Mouse (Mus musculus): ENCODE results near the gene G0s2. TPM values are rescaled to one million over a fixed set of nuclear protein-coding genes. Genes with fewer than 3 reads are reported as not detected.

G0s2 gene
- polyA plus RNA-seq, 1 experiment from 2014 or later: 0.43 TPM

DNA sequence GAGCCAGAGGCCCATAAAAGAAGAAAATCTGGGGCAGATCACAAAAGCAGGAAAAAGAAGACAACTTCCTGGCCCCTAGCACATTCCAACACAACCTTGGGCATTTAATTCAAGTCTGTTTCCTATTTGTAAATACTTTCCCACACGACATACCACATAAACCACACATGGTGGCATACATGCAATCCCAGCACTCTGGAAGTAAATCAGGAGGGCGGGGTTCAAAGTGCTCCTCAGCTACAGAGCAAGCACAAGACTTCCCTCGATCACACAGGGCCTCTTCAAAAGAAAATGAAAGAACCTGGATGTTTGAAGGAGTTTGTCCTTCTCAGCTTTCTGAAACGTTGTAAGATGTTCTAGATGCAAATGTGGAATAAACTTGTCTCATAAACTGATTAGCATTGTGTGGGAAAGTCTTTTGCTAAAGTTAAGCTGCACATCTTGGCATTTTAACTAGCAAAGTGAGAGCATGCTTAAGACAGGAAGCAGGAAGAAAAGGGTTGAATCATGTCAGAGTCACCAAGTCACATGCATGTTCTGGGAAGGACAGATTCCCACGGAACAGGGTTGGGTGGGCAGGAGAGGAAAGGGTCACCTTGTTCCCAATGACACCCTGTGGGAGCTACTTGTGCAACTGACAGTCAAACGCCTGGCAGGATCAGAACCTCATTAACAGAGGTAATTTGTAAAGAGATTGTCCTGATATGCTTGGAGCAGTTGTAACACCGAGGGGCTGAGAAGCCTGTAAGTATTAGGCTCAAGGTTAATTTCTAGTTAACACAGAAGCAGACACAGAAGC, 46.1 kb downstream of the G0s2 start:
- WGBS (ENCODE audit: missing documents): 42% methylated on average over 7 of the region's 7 CpGs
- no peak overlapping the region for H3K4me3 ChIP-seq (ENCODE audit: inconsistent target)
- no peak overlapping the region for H3K27ac ChIP-seq
- no peaks in the 10 kb centered on the region for H3K79me2 ChIP-seq (ENCODE audit: inconsistent target)
- no peaks in the 10 kb centered on the region for H3K36me3 ChIP-seq (ENCODE audit: inconsistent target)

DNA sequence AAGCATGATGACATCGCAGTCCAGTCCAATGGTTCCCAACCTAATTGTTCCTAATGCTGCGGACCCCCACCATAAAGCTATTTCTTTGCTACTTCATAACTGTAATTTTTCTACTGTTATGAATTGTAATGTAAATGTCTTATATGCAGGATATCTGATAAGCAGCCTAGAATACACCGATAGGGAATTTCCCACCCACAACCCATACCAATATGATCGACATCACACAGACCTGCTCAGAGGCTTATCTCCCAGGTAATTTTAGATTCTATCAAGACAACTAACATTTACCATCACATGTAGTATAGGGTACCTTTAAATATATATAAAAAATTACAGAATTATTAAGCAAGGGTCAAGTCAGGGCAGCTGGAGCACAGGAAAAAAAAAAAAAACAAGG, 46.9 kb downstream of the G0s2 start:
- Histone ChIP-seq H3K4me3 (ENCODE audit: inconsistent target) (no peak overlapping the region), H3K36me3 (ENCODE audit: inconsistent target) (no peaks in the 10 kb centered on the region), H3K27ac (no peak overlapping the region), H3K79me2 (ENCODE audit: inconsistent target) (no peaks in the 10 kb centered on the region)
- 99% methylated on average over 4 of the region's 4 CpGs for WGBS (ENCODE audit: missing documents)

DNA sequence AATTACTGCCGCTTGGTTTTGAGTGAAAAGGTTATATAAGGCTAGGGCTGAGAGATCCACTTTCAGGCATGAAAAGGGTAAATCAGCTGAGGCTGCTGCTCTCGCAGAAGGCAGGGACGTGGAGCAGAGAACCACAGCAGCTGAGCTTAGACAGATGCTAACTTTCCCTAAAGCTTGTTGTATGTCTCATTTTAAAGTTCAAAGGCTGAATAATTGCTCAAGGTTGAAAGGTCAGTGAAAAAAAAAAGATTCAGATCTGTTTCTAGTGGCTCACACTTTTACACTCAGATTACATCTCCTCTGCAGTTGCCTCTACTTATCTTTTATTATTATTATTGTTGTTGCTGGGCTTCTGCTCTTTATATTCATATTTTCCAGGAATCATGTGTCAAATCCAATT, 47.5 kb downstream of the G0s2 start:
- H3K79me2 ChIP-seq (ENCODE audit: inconsistent target): no peaks in the 10 kb centered on the region
- H3K4me3 ChIP-seq (ENCODE audit: inconsistent target): no peak overlapping the region
- WGBS (ENCODE audit: missing documents): 93% methylated on average over 3 of the region's 3 CpGs
- no peak overlapping the region for H3K27ac ChIP-seq
- H3K36me3 ChIP-seq (ENCODE audit: inconsistent target): no peaks in the 10 kb centered on the region

Other genes with a start within 250 kb of the G0s2 start
- not detected in 3 replicates for gene Syt14, start 237.4 kb downstream of the G0s2 start, polyA plus RNA-seq (2018)
- gene Diexf, start 142.9 kb downstream of the G0s2 start, polyA plus RNA-seq (2018): 5.6 to 8.0 TPM (median 6.4 TPM) in 3 replicates
- gene Irf6, start 120.1 kb downstream of the G0s2 start, polyA plus RNA-seq (2018): not detected in 3 replicates
- gene A130010J15Rik, start 105.2 kb downstream of the G0s2 start, polyA plus RNA-seq (2018): 4.8 to 6.7 TPM (median 4.8 TPM) in 3 replicates
- 10.8 to 32.5 TPM (median 15.4 TPM) in 3 replicates for gene Traf3ip3, start 71.5 kb downstream of the G0s2 start, polyA plus RNA-seq (2018)
- 0.05 TPM in 1 of 3 replicates, not detected in the others for gene Lamb3, start 65.5 kb downstream of the G0s2 start, polyA plus RNA-seq (2018)
- gene Hsd11b1, start 9.1 kb downstream of the G0s2 start, polyA plus RNA-seq (2018): 0.29 to 0.38 TPM in 2 of 3 replicates, not detected in the other
- not detected in 3 replicates for gene Camk1g, start 97.1 kb upstream of the G0s2 start, polyA plus RNA-seq (2018)

All from macrophage (primary cell).